Mouse (Mus musculus): ENCODE results near the gene Nln.

DNA sequence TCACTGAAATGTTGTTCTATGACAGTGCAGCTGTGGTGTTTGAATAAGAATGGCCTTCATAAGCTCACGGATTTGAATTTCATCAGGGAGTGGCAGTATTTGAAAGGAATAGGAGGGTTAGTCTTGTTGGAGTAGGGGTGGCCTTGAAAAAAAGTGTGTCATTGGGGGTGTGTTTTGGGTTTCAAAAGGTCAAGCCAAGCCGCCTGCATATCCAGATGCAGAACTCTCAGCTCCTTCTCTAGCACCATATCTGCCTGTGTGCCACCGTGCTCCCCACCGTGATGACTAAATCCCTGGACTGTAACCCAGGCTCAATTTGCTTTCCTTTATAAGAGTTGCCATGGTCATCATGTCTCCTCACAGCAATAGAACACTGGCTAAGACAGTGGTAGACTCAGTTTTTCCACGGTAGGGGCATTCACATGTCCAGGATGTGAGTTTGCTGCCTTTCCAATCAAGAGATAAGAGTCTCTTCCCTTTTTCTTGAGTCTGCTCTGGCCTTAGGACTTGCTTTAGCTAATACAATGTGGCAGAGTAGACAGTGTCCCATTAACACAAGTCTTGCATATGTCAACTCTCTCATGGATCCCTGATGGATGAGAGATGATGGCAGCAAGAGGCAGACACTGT is 7.7 kb downstream of the Nln start:
- TF ChIP-seq POLR2A (IDR thresholded peaks at IDR 0.05; ENCODE audit: borderline replicate concordance, control insufficient read depth, low read depth, low read length): no peak
- no peak for TF ChIP-seq CTCF (IDR thresholded peaks at IDR 0.05; ENCODE audit: control insufficient read depth, insufficient read depth, low read length)

Data from bone marrow, adult 2 months (tissue).